Mouse (Mus musculus) limb, embryonic 10.5 days (tissue): ENCODE results near the gene Mymx. TPM values are rescaled to one million over a fixed set of nuclear protein-coding genes. Genes with fewer than 3 reads are reported as not detected.

Experiments
- DNase-seq: peaks from one replicate; pipeline ENCODE4 v3.0.0-alpha.2; 2017; ENCODE audit warnings: low spot score
- H3K27ac ChIP-seq: fragments of 300-500 bp; sonication (generic); 2 replicates; pipeline ENCODE4 v1.5.1; 2016; ENCODE audit warnings: mild to moderate bottlenecking
- H3K27me3 ChIP-seq: fragments of 300-500 bp; sonication (generic); 2 replicates; pipeline ENCODE4 v1.6.1; 2016; ENCODE audit warnings: low read depth, mild to moderate bottlenecking; ENCODE audit not compliant: poor library complexity, severe bottlenecking
- H3K36me3 ChIP-seq: fragments of 300-500 bp; sonication (generic); 2 replicates; pipeline ENCODE4 v1.6.1; 2016; ENCODE audit warnings: mild to moderate bottlenecking, moderate library complexity
- H3K4me1 ChIP-seq: fragments of 300-500 bp; sonication (generic); 2 replicates; pipeline ENCODE4 v1.6.1; 2016
- H3K4me3 ChIP-seq: fragments of 300-500 bp; sonication (generic); 2 replicates; pipeline ENCODE4 v1.5.1; 2016; ENCODE audit warnings: mild to moderate bottlenecking, moderate library complexity
- H3K9me3 ChIP-seq: fragments of 300-500 bp; sonication (generic); replicated peaks from 2 replicates; pipeline ENCODE4 v1.6.1; 2016; ENCODE audit warnings: mild to moderate bottlenecking
- WGBS: fragments of 180-500 bp; shearing (Covaris S2); methylation state at CpG from one replicate; pipeline ENCODE4 v1.1.7; 2016; 5-methylcytosine and 5-hydroxymethylcytosine counted together
- polyA plus RNA-seq: library from polyadenylated mRNA; unstranded; fragments of >200 nt; fragmentation: Nextera tagmentation; extraction: Ambion mirVana; gene quantifications from 2 replicates; pipeline ENCODE4 v1.2.1, GENCODE M21; 2016

Gene Mymx
- polyA plus RNA-seq, 1 experiment from 2014 or later = 1.2 TPM

DNA sequence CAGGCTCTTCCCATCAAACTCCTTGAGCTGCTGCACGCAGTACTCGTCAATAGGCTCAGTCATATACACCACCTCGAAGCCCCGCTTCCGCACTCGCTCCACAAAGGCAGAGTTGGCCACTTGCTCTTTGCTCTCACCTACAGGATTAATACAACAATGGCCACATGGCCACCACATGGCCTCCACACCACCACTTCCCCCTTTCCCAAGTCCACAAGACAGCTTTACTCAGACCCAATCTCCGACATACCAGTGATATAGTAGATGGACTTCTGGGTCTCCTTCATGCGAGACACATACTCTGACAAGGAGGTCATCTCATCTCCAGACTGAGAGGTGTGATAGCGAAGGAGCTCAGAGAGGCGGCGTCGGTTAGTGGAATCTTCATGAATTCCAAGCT lies 32.9 kb downstream of the Mymx start:
- Histone ChIP-seq H3K27ac (no peak overlapping the region), H3K36me3 (peaks cover 76% of the 10 kb centered on the region), H3K4me3 (no peak overlapping the region), H3K4me1 (peaks cover 38% of the 10 kb centered on the region), H3K27me3 (no peaks in the 10 kb centered on the region), H3K9me3 (no peaks in the 10 kb centered on the region)
- DNase-seq = no peak
- 88% methylated on average over 12 of the region's 12 CpGs for WGBS

DNA sequence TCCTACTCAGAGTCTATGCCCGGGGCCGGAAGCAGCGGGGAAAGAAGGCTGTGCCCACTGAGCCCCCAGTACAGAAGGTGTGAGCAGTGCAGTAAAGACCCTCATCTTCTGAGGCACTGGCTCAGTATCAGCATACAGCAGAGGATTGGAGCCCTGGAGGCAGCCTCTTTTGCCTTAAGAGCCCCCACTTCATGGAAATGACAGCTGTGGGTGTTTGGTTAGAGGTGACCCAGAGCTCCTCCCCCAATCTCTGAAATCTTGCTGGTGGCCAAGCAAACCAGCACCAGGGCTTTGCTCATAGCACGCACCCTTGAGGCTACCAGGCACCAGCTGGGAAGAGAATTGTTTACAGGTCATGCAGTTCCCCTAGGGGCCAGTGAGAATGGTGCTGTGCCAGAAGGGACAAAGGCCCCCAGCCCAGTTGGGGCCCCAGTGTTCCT lies 34.7 kb downstream of the Mymx start:
- no peak for DNase-seq
- 25% methylated on average over 4 of the region's 4 CpGs for WGBS
- H3K27me3 ChIP-seq = no peaks in the 10 kb centered on the region
- no peak overlapping the region for H3K27ac ChIP-seq
- peaks cover 72% of the 10 kb centered on the region for H3K36me3 ChIP-seq
- H3K4me1 ChIP-seq = peaks cover 37% of the 10 kb centered on the region
- no peaks in the 10 kb centered on the region for H3K9me3 ChIP-seq
- peak overlapping the region; percentile 18; the same call in 1 of the 2 replicates for H3K4me3 ChIP-seq

DNA sequence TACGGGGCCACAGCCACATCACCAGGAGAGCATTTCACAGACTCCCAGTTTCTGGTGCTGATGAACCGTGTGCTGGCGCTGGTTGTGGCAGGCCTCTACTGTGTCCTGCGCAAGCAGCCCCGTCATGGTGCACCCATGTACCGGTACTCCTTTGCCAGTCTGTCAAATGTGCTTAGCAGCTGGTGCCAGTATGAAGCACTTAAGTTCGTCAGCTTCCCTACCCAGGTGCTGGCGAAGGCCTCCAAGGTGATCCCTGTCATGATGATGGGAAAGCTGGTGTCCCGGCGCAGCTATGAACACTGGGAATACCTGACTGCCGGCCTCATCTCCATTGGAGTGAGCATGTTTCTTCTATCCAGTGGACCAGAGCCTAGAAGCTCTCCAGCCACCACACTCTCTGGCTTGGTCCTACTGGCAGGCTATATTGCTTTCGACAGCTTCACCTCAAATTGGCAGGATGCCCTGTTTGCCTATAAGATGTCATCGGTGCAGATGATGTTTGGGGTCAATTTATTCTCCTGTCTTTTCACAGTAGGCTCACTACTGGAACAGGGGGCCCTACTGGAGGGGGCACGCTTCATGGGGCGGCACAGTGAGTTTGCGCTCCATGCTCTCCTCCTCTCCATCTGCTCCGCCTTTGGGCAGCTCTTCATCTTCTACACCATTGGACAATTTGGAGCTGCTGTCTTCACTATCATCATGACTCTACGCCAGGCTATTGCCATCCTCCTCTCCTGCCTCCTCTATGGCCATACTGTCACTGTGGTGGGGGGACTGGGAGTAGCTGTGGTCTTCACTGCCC lies 35.3 kb downstream of the Mymx start:
- Histone ChIP-seq H3K4me1 (peaks cover 33% of the 10 kb centered on the region), H3K4me3 (peak overlapping the region; percentile 18; the same call in 1 of the 2 replicates), H3K27ac (no peak overlapping the region), H3K27me3 (no peaks in the 10 kb centered on the region), H3K36me3 (peaks cover 66% of the 10 kb centered on the region), H3K9me3 (no peaks in the 10 kb centered on the region)
- DNase-seq = no peak
- 74% methylated on average over 18 of the region's 18 CpGs for WGBS

DNA sequence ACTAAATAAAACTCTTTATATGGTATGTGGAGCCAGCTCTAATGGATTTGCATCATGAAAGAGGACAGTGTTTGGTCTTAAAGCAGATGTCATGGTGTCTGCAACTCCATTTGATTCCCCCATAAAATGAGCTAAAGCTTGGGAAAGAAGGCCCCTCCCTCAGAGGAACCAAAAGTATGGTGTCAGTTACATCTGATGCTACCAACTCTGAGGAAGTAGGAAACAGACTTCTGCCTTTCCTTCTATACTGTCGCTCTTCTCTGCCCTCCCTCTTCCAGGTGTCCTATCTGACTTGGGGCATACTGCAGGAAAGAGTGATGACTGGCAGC lies 35.9 kb downstream of the Mymx start:
- H3K27me3 ChIP-seq = no peaks in the 10 kb centered on the region
- H3K36me3 ChIP-seq = peaks cover 60% of the 10 kb centered on the region
- H3K4me3 ChIP-seq = no peak overlapping the region
- peaks cover 27% of the 10 kb centered on the region for H3K4me1 ChIP-seq
- 82% methylated on average over 1 of the region's 1 CpGs for WGBS
- H3K27ac ChIP-seq = no peak overlapping the region
- H3K9me3 ChIP-seq = no peaks in the 10 kb centered on the region
- no peak for DNase-seq

DNA sequence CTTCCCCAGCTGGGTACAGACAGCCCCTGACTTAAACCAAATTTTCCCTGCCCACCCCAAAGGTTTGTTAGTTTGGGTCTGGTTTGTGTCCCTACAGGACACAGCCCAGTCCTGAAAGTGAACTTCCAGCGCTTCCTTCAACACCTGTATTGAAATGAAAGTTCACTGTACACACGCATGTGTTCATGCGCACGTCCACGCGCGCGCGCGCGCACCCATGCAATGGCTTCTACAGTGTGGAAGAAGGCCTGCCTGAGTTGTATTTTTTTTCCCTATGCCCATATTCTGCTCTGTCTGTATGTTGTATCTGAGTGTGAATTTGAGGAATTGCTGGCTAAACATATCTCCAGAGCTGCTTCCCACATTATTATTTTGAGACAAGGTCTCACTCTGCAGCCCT lies 36.8 kb downstream of the Mymx start:
- 97% methylated on average over 11 of the region's 11 CpGs for WGBS
- Histone ChIP-seq H3K4me1 (peaks cover 20% of the 10 kb centered on the region), H3K36me3 (peaks cover 51% of the 10 kb centered on the region)

DNA sequence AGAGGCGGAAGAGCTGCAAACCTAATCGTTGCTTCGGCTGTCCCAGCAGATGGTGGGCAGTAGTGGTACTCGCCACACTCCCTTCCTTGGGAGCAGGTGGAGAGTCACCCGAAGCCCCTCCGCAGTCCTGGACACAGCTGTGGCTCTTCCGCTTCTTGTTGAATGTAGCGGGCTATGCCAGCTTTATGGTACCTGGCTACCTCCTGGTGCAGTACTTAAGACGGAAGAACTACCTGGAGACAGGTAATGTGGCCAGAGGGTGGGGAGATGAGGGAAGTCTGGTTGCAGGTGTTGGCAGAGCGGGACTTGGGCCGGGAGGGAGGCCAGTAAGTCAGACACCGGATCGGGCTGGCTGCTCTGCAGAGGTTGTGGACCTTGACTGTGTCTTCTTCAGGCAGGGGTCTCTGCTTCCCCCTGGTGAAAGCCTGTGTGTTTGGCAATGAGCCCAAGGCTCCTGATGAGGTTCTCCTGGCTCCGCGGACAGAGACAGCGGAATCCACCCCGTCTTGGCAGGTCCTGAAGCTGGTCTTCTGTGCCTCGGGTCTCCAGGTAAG lies 37.3 kb downstream of the Mymx start:
- no peak for DNase-seq
- peak overlapping the region; percentile 87 for H3K4me3 ChIP-seq
- peaks cover 46% of the 10 kb centered on the region for H3K36me3 ChIP-seq
- H3K27ac ChIP-seq = peak overlapping the region; percentile 95
- peaks cover 20% of the 10 kb centered on the region for H3K4me1 ChIP-seq
- no peaks in the 10 kb centered on the region for H3K9me3 ChIP-seq
- 18% methylated on average over 18 of the region's 18 CpGs for WGBS
- no peaks in the 10 kb centered on the region for H3K27me3 ChIP-seq

More for the DNA sequence above, 36.8 kb downstream of the Mymx start:
- Histone ChIP-seq H3K27ac (0 out of 2 replicates have a peak overlapping the region, but pooled peaks have one; percentile 95), H3K9me3 (no peaks in the 10 kb centered on the region), H3K4me3 (peak overlapping the region; percentile 87), H3K27me3 (no peaks in the 10 kb centered on the region)
- no peak for DNase-seq

DNA sequence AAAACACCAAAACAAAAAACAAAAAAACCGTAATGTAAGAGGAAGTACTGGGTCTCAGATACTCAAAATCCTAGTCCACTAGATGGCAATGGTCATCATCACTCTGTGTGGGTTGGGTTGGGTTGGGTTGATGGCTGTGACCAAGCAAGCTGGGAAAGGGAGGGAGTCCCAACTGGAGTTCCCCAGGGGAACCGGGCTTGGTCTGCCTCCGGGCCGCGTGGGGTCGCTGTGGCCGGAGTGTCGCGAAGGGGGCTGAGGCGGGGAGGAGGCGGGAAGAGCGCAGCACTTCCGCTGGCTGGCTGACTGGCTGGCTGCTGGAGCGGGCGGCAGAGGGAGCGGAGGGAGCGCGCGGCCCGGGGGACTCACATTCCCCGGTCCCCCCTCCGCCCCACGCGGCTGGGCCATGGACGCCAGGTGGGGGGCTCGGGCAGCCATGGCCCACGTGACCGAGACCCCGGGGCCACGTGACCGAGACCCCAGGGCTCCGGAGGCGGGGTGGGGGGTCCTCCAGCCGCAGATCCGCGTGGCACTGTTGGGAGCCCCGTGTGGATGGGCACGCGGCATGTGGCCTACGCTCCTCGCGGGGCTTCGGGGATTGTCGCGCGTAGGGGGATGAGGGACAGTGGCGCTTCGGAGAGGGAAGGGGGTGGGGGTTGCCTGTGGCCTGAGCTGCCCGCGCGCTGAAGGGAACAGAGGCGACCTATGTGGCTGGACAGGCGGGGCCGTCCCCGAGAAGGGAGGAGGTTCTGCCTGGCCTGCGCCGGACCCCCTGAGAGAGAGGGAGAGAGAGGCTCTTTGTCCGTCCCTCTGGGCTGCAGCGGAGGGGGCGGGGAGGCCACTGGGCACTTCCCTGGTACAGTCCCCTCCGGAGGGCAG lies 38.0 kb downstream of the Mymx start, which contains the start of gene Slc35b2:
Slc35b2 (plus strand) TSS at position 220 of the 876 bp plus-strand sequence.
- Histone ChIP-seq H3K9me3 (no peaks in the 10 kb centered on the region), H3K27ac (peak within 1 kb of the TSS; percentile 95), H3K4me3 (peak within 1 kb of the TSS; percentile 87), H3K4me1 (peaks cover 24% of the 10 kb centered on the region), H3K36me3 (peaks cover 39% of the 10 kb centered on the region), H3K27me3 (no peaks in the 10 kb centered on the region)
- WGBS = under 1% methylated on average over 59 of the region's 61 CpGs
- peak; percentile 97 for DNase-seq

DNA sequence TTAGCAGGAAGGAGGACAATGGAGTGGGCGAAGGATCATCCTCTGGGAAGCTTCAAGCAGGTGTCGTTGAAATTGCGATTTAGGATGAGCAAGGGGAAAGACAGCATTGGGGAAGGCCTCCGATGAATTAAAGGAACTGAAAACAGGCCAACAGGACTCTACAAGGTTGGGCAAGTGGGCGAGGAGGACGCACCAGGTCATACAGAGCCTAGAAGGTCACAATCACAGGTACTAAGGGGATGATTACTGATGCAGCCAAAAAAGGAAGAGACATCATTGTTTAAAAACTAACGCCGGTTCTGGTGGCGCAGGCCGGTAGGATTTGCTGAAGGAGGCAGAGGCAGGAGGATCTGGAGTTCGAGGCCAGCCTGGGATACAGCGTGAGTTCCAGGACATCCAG lies 38.7 kb downstream of the Mymx start:
- H3K4me1 ChIP-seq = peaks cover 30% of the 10 kb centered on the region
- H3K27me3 ChIP-seq = no peaks in the 10 kb centered on the region
- H3K27ac ChIP-seq = 0 out of 2 replicates have a peak overlapping the region, but pooled peaks have one; percentile 95
- no peak for DNase-seq
- WGBS = 82% methylated on average over 12 of the region's 12 CpGs
- H3K9me3 ChIP-seq = no peaks in the 10 kb centered on the region
- H3K36me3 ChIP-seq = peaks cover 32% of the 10 kb centered on the region
- H3K4me3 ChIP-seq = peak overlapping the region; percentile 87; the same call in 1 of the 2 replicates

DNA sequence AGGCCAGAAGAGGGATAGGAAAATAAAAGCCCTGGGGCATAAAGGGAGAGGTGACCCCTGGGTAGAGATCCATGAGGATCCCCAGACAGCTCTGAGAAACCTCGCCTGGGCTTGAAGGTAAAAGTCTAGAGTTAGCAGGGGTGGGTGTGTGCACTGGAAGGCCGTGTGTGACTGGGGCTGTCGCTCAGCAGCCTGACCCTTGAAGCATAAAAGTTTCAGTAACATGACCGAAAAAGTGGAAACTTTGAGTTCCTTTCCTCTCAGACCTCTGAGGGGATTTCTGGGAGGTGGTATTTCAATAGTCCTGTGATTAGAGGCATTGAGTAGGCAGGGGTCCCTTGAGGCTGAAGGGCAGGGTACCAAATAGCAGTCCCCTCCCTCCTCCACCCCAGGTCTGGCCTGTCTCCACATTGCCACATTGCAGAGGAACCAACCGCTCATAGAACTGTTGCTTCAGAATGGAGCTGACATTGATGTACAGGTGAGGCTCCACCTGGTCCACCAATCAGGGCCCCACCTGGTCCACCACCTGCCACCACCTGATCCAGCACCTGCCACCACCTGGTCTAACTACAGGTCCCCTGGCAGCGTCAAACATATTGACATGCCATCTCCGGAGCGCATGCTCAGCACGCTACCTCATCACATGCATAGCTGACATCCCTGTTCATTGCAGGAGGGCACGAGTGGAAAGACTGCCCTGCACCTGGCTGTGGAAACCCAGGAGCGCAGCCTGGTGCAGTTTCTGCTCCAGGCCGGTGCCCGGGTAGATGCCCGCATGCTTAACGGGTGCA lies 42.0 kb downstream of the Mymx start:
- Histone ChIP-seq H3K9me3 (no peaks in the 10 kb centered on the region), H3K4me3 (no peak overlapping the region), H3K27ac (no peak overlapping the region), H3K4me1 (peaks cover 50% of the 10 kb centered on the region), H3K27me3 (peaks cover 25% of the 10 kb centered on the region), H3K36me3 (no peaks in the 10 kb centered on the region)
- no peak for DNase-seq
- WGBS = 88% methylated on average over 15 of the region's 15 CpGs

DNA sequence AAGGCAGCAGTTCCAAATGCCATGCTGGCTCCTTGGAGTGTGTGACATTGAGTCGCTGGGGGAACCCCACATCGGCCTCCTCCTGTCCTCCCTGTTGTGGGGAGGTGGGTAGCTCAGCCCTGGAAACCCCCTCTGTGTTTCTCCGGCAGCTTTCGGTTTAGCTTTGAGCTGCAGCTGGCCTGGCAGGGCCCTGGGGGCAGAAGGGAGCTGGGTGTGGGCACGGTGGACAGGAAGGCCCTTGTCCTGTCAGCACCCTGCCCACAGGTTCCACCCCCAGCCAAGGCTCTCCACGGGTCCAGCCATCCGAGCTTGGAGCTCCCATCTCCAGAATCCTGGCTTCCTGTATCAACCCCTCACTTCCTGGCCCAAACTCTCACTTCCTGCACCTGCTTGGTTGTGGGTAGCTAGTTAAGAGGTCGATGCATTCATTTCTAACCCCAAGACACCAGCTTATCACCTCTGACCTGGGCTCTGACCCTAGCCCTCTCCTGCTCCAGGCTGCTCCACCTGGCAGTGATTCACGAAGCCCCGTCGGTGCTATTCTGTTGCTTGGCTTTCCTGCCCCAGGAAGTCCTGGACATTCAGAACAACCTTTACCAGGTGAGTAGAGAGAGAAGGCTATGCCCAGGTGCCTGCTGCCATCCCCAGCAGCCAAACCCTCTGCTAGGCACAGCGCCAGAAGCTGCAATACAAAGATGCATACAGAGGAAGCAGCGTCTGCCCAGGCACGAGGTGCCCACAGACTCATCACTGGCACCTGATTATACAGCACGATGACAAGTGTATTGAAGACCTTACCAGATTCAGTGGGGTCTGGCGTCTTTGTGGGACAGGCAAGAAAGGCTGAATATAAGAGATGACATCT lies 43.7 kb downstream of the Mymx start:
- Histone ChIP-seq H3K4me3 (0 out of 2 replicates have a peak overlapping the region, but pooled peaks have one; percentile 2), H3K27me3 (peaks cover 37% of the 10 kb centered on the region), H3K4me1 (peaks cover 45% of the 10 kb centered on the region), H3K36me3 (no peaks in the 10 kb centered on the region), H3K9me3 (no peaks in the 10 kb centered on the region), H3K27ac (no peak overlapping the region)
- WGBS = 76% methylated on average over 16 of the region's 16 CpGs
- DNase-seq = no peak

DNA sequence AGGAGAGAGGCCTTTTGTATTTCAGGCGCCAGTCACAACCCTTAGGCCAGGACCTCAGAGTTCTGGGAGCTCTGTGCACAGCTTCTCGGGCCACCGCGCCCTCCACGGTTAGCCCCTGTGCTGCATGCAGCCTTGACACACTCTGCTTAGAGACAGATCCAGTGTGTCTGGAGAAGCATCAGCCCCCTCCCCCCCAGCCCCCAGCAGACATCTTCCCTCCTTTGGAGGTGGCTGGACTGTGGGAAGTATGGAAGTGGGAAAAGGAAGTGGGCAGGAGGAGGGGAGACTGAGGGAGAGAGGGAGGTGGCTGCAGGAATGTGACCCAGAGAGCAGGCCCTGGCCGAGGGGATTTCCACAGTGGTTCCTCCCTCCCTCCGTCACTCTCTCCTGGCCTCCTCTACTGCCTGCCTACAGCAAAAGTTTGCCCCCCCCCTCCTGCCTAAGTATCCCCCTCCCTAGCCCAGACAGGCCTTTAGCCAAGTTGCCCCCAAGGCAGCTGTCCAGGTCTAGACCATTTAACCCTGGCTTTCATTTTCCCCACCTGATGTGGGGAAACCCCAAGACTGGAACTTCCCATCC lies 44.6 kb downstream of the Mymx start:
- H3K4me3 ChIP-seq = peak overlapping the region; percentile 11; the same call in 1 of the 2 replicates
- peaks cover 45% of the 10 kb centered on the region for H3K4me1 ChIP-seq
- H3K27me3 ChIP-seq = peaks cover 43% of the 10 kb centered on the region
- no peaks in the 10 kb centered on the region for H3K36me3 ChIP-seq
- 76% methylated on average over 5 of the region's 7 CpGs for WGBS
- no peak for DNase-seq
- H3K9me3 ChIP-seq = no peaks in the 10 kb centered on the region
- H3K27ac ChIP-seq = no peak overlapping the region
